Mouse (Mus musculus) liver, postnatal 0 days (tissue): Measurements from ENCODE around the gene Baiap2l2.

Source experiments
- CTCF ChIP-seq: sonication (generic); IDR thresholded peaks from 2 replicates; pipeline ENCODE4 v1.5.1; 2016; ENCODE audit warnings: antibody characterized with exemption, low read depth
- EP300 ChIP-seq: IDR thresholded peaks from 2 replicates; pipeline ENCODE4 v1.6.1; 2016; ENCODE audit warnings: antibody characterized with exemption, low read depth, mild to moderate bottlenecking

- TF ChIP-seq CTCF (no peak), EP300 (no peak)
Observed at GRCm38 (mm10) chr15:79313848-79314369, 28.6 kb upstream of the Baiap2l2 start.
